Mouse (Mus musculus) common myeloid progenitor, adult 5-6 weeks (primary cell): ENCODE measurements around the gene BC035044. TPM values are rescaled to one million over a fixed set of nuclear protein-coding genes. Genes with fewer than 3 reads are reported as not detected.
"Not testable (repeated sequence)": the region's sequence is repeated elsewhere in the genome, so short reads cannot be mapped to it uniquely, and the experiment has no call there.

ENCODE experiments used
- ATAC-seq: replicated peaks from 2 replicates; pipeline ENCODE4 v1.8.0; 2016; ENCODE audit warnings: low read depth, mild to moderate bottlenecking, moderate TSS enrichment, inconsistent platforms; ENCODE audit not compliant: poor library complexity, severe bottlenecking
- total RNA-seq: library from RNA; stranded (forward); fragments of 200-1000, 187-1606 nt; gene quantifications from 2 replicates; pipeline ENCODE4 v1.2.3, GENCODE M21; 2017

BC035044 gene
- total RNA-seq, 1 experiment from 2014 or later: 215 TPM

GRCm38 (mm10) chr6:128836955-128837334 lies 54.0 kb downstream of the BC035044 start:
- no peak for ATAC-seq

- peak; percentile 18 for ATAC-seq
Observed at GRCm38 (mm10) chr6:128836191-128836954, 54.6 kb downstream of the BC035044 start.

- ATAC-seq: no peak; the same call in 1 of the 2 replicates
Observed at GRCm38 (mm10) chr6:128835571-128835970, 55.4 kb downstream of the BC035044 start.

GRCm38 (mm10) chr6:128833046-128833445 lies 57.9 kb downstream of the BC035044 start:
- no peak for ATAC-seq

- peak; percentile 37 for ATAC-seq
Observed at GRCm38 (mm10) chr6:128829837-128830236, 61.1 kb downstream of the BC035044 start.

GRCm38 (mm10) chr6:128826781-128827180 lies 64.1 kb downstream of the BC035044 start:
- peak; percentile 49 for ATAC-seq

GRCm38 (mm10) chr6:128826132-128826531 lies 64.8 kb downstream of the BC035044 start, which contains the start of the genes Gm44511 and Klrb1b:
Gene Gm44511, minus strand, starts transcription at chr6:128826315.
Gene Klrb1b, minus strand, starts transcription at chr6:128826331.
- ATAC-seq: 0 out of 2 replicates have a peak, but pooled peaks have one; percentile 26

GRCm38 (mm10) chr6:128818083-128818802 lies 72.7 kb downstream of the BC035044 start:
- ATAC-seq: no peak

GRCm38 (mm10) chr6:128808532-128808931 lies 82.4 kb downstream of the BC035044 start:
- peak; percentile 82 for ATAC-seq

- ATAC-seq: no peak
Observed at GRCm38 (mm10) chr6:128807021-128807420, 83.9 kb downstream of the BC035044 start.

GRCm38 (mm10) chr6:128804823-128805640 lies 85.9 kb downstream of the BC035044 start:
- ATAC-seq: peak; percentile 63

GRCm38 (mm10) chr6:128802999-128803857 lies 87.7 kb downstream of the BC035044 start:
- peak; percentile 75 for ATAC-seq

- ATAC-seq: 0 out of 2 replicates have a peak, but pooled peaks have one; percentile 7
Observed at GRCm38 (mm10) chr6:128802557-128802956, 88.4 kb downstream of the BC035044 start.

- not testable (repeated sequence) for ATAC-seq
Observed at GRCm38 (mm10) chr6:128800696-128801095, 90.2 kb downstream of the BC035044 start.

- ATAC-seq: no peak
Observed at GRCm38 (mm10) chr6:128799896-128800270, 91.0 kb downstream of the BC035044 start.

GRCm38 (mm10) chr6:128799144-128799895 lies 91.6 kb downstream of the BC035044 start:
- ATAC-seq: peak; percentile 59
